Mouse (Mus musculus): Measurements from ENCODE around the gene Txlng. TPM values are rescaled to one million over a fixed set of nuclear protein-coding genes. Genes with fewer than 3 reads are reported as not detected.

Gene Txlng
- 59.5 TPM for polyA plus RNA-seq (2014; fragmentation: Illumina TruSeq; extraction: RNeasy Lipid Tissue Mini Kit (QIAGEN cat#74804); ENCODE audit: low read depth, low replicate concordance)

GRCm38 (mm10) chrX:162829203-162829708 is at the start of gene Txlng:
Gene Txlng (minus strand): TSS chrX:162829454.

GRCm38 (mm10) chrX:162760115-162760942 is 68.9 kb downstream of the Txlng start, which contains the start of gene Rbbp7:
Gene Rbbp7 (plus strand): TSS chrX:162760402.

Other genes with a start within 250 kb of the Txlng start
- 9.2 TPM for gene Reps2, start 185.8 kb downstream of the Txlng start, polyA plus RNA-seq (2014; fragmentation: Illumina TruSeq; extraction: RNeasy Lipid Tissue Mini Kit (QIAGEN cat#74804); ENCODE audit: low read depth, low replicate concordance)
- 523 TPM for gene Rbbp7, start 69.1 kb downstream of the Txlng start, polyA plus RNA-seq (2014; fragmentation: Illumina TruSeq; extraction: RNeasy Lipid Tissue Mini Kit (QIAGEN cat#74804); ENCODE audit: low read depth, low replicate concordance)
- 351 TPM for gene Syap1, start 59.0 kb upstream of the Txlng start, polyA plus RNA-seq (2014; fragmentation: Illumina TruSeq; extraction: RNeasy Lipid Tissue Mini Kit (QIAGEN cat#74804); ENCODE audit: low read depth, low replicate concordance)
- 166 TPM for gene Ctps2, start 71.8 kb upstream of the Txlng start, polyA plus RNA-seq (2014; fragmentation: Illumina TruSeq; extraction: RNeasy Lipid Tissue Mini Kit (QIAGEN cat#74804); ENCODE audit: low read depth, low replicate concordance)
- not detected for gene S100g, start 135.1 kb upstream of the Txlng start, polyA plus RNA-seq (2014; fragmentation: Illumina TruSeq; extraction: RNeasy Lipid Tissue Mini Kit (QIAGEN cat#74804); ENCODE audit: low read depth, low replicate concordance)